Mouse (Mus musculus) gastrocnemius, postnatal 25 days (tissue): ENCODE results near the gene Prr14l. TPM values are rescaled to one million over a fixed set of nuclear protein-coding genes. Genes with fewer than 3 reads are reported as not detected.
"Not testable (repeated sequence)": the region's sequence is repeated elsewhere in the genome, so short reads cannot be mapped to it uniquely, and the experiment has no call there.

Source experiments
- DNase-seq: peaks from one replicate; pipeline ENCODE4 v3.0.0; 2022
- total RNA-seq, 2 experiments: library from RNA; stranded (reverse); gene quantifications; 1 replicate in 1 of 2; 2 replicates in 1 of 2; pipeline ENCODE4 v1.2.3; 2021

Prr14l gene
- total RNA-seq, 2 experiments from 2014 or later = 4.1 to 4.7 TPM

- DNase-seq = not testable (repeated sequence)
Observed at GRCm38 (mm10) chr5:32786454-32786853, 67.6 kb downstream of the Prr14l start.

- peak; percentile 92 for DNase-seq
Observed at GRCm38 (mm10) chr5:32785313-32785915, 68.6 kb downstream of the Prr14l start, which contains the start of gene Pisd. Gene Pisd (minus strand): TSS chr5:32785646.

- DNase-seq = no peak
Observed at GRCm38 (mm10) chr5:32784726-32785125, 69.3 kb downstream of the Prr14l start.

GRCm38 (mm10) chr5:32781596-32781995 is 72.5 kb downstream of the Prr14l start:
- no peak for DNase-seq

GRCm38 (mm10) chr5:32778168-32778567 is 75.9 kb downstream of the Prr14l start:
- no peak for DNase-seq

GRCm38 (mm10) chr5:32772361-32772760 is 81.7 kb downstream of the Prr14l start:
- DNase-seq = no peak

GRCm38 (mm10) chr5:32767636-32768373 is 86.3 kb downstream of the Prr14l start:
- no peak for DNase-seq

GRCm38 (mm10) chr5:32767004-32767403 is 87.1 kb downstream of the Prr14l start:
- no peak for DNase-seq

- DNase-seq = no peak
Observed at GRCm38 (mm10) chr5:32761566-32762140, 92.4 kb downstream of the Prr14l start.

- no peak for DNase-seq
Observed at GRCm38 (mm10) chr5:32760787-32761186, 93.3 kb downstream of the Prr14l start.

GRCm38 (mm10) chr5:32760352-32760751 is 93.7 kb downstream of the Prr14l start:
- not testable (repeated sequence) for DNase-seq

GRCm38 (mm10) chr5:32759662-32760061 is 94.4 kb downstream of the Prr14l start:
- no peak for DNase-seq

GRCm38 (mm10) chr5:32756141-32756540 is 97.9 kb downstream of the Prr14l start:
- DNase-seq = no peak

GRCm38 (mm10) chr5:32751736-32752135 is 102.3 kb downstream of the Prr14l start:
- no peak for DNase-seq

GRCm38 (mm10) chr5:32748936-32749335 is 105.1 kb downstream of the Prr14l start:
- DNase-seq = no peak

- DNase-seq = peak; percentile 40
Observed at GRCm38 (mm10) chr5:32747650-32748375, 106.2 kb downstream of the Prr14l start.

- peak; percentile 86 for DNase-seq
Observed at GRCm38 (mm10) chr5:32745705-32746655, 108.1 kb downstream of the Prr14l start.

GRCm38 (mm10) chr5:32742149-32742548 is 111.9 kb downstream of the Prr14l start:
- no peak for DNase-seq

- DNase-seq = not testable (repeated sequence)
Observed at GRCm38 (mm10) chr5:32741377-32741776, 112.7 kb downstream of the Prr14l start.

GRCm38 (mm10) chr5:32740850-32741249 is 113.2 kb downstream of the Prr14l start:
- DNase-seq = not testable (repeated sequence)

GRCm38 (mm10) chr5:32740138-32740537 is 113.9 kb downstream of the Prr14l start:
- no peak for DNase-seq
